Mouse (Mus musculus): Measurements from ENCODE around the gene Cenpf. TPM values are rescaled to one million over a fixed set of nuclear protein-coding genes. Genes with fewer than 3 reads are reported as not detected.
A peak's percentile ranks its signal among the peaks of the same experiment; 100 is the strongest.

Gene Cenpf
- polyA plus RNA-seq, 1 experiment from 2014 or later: 96.1 TPM

DNA sequence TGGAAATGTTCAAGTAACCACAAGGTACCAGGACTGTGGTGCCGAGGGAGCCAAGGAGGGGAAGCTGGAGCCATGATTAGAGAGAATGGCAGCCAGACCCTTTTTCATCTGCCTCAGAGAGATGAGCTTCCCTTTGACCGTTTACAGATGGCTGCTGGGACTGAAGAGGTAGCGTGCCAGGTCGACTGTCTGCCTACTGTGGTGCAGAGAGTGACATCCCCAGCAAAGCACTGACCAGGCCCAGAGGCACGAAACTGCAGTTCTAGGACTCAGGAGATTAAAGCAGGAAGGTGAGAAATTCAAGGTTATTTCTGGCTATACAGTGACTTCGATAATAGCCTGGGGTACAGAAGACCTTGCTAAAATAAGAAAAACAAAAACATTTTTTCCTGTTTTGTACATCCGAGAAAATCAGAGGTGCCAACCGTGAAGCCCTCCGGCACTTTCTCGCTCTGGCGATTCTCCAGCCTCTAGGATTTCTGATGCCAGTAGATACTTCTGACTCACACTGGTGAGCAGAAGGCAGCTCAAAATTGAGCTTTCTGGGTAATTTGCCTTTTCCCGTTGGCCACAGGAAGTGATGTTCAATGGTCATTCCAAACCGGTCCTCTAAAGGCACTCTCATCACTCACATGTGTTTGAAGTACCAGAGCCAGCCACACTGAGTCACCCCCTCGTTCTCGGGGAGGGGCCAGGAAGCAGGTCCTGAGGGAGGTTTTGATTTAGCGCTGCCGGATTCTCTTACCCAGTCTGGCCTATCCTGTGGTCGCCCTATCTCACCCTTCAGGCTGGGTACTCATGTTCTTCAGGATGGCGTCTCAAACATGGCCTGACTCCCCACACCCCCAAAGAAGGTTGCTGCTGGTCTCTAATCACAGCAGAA is 28.3 kb upstream of the Cenpf start:
- Histone ChIP-seq H3K36me3 (no peaks in the 10 kb centered on the region), H3K4me1 (peaks cover 9% of the 10 kb centered on the region; the same call in 1 of the 2 replicates), H3K27me3 (no peaks in the 10 kb centered on the region), H3K9me3 (no peaks in the 10 kb centered on the region), H3K4me2 (replicated peaks) (no peak overlapping the region), H3K9ac (no peak overlapping the region), H3K4me3 (no peak overlapping the region), H3K27ac (0 out of 2 replicates have a peak overlapping the region, but pooled peaks have one; percentile 23)
- 45% methylated on average over 19 of the region's 19 CpGs for WGBS
- ATAC-seq (ENCODE audit: insufficient number of reproducible peaks, insufficient read depth, low FRiP score, low TSS enrichment): no peak

DNA sequence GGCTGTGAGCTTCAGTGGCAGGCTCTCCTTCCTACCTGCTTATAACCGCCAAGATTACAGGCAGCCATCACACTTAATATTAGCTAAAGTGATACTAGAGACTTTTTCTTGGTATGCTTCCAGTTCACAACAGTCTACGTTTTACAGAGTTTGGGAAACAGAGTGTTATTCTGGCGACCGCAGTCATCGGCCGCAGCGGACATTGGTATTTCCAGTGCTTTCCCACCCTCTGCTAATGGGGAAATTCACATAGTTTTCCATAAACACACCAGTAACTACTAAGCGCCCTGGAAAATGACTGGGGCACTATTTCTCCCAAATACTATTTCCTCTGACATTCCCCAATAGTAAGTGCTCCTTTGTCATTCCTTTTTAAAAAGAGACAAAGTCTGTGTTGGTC is 21.1 kb upstream of the Cenpf start:
- no peaks in the 10 kb centered on the region for H3K9me3 ChIP-seq
- no peak overlapping the region for H3K9ac ChIP-seq
- peaks cover 12% of the 10 kb centered on the region for H3K4me1 ChIP-seq
- ATAC-seq (ENCODE audit: insufficient number of reproducible peaks, insufficient read depth, low FRiP score, low TSS enrichment): no peak
- no peak overlapping the region for H3K4me3 ChIP-seq
- no peak overlapping the region for H3K27ac ChIP-seq
- no peaks in the 10 kb centered on the region for H3K36me3 ChIP-seq
- H3K27me3 ChIP-seq: no peaks in the 10 kb centered on the region
- H3K4me2 ChIP-seq (replicated peaks): no peak overlapping the region
- WGBS: 71% methylated on average over 8 of the region's 8 CpGs

DNA sequence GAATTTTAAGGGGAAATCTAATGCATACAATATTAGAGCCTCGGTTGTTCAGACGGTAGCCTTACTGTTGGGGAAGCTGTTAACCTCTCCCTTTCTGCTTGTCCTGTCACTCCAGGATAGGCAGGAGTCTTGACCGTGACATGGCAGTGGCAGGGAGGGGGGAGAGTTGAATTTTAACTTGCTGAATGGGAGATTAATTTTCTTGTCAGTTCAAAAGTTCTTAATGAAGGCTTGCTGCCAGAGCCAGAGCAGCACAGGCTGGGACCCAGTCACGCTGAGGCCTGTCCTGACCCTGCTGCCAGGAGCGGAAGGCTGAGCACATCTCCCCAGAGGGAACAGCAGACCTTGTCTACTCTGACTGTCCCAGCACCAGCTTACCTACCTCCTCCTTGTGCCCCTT is 19.5 kb upstream of the Cenpf start:
- H3K4me1 ChIP-seq: peaks cover 12% of the 10 kb centered on the region
- ATAC-seq (ENCODE audit: insufficient number of reproducible peaks, insufficient read depth, low FRiP score, low TSS enrichment): 0 out of 2 replicates have a peak, but pooled peaks have one; percentile 35
- peak overlapping the region; percentile 30; the same call in 1 of the 2 replicates for H3K27ac ChIP-seq
- no peak overlapping the region for H3K9ac ChIP-seq
- H3K4me3 ChIP-seq: no peak overlapping the region
- 16% methylated on average over 5 of the region's 5 CpGs for WGBS
- no peaks in the 10 kb centered on the region for H3K9me3 ChIP-seq
- no peaks in the 10 kb centered on the region for H3K36me3 ChIP-seq
- H3K27me3 ChIP-seq: no peaks in the 10 kb centered on the region
- H3K4me2 ChIP-seq (replicated peaks): no peak overlapping the region

GRCm38 (mm10) chr1:189707014-189707413 is 19.1 kb upstream of the Cenpf start:
- H3K36me3 ChIP-seq: no peaks in the 10 kb centered on the region
- 0 out of 2 replicates have a peak overlapping the region, but pooled peaks have one; percentile 30 for H3K27ac ChIP-seq
- H3K4me3 ChIP-seq: no peak overlapping the region
- 0 out of 2 replicates have a peak, but pooled peaks have one; percentile 6 for ATAC-seq (ENCODE audit: insufficient number of reproducible peaks, insufficient read depth, low FRiP score, low TSS enrichment)
- no peak overlapping the region for H3K4me2 ChIP-seq (replicated peaks)
- peaks cover 12% of the 10 kb centered on the region for H3K4me1 ChIP-seq
- H3K9me3 ChIP-seq: no peaks in the 10 kb centered on the region
- no peak overlapping the region for H3K9ac ChIP-seq
- no peaks in the 10 kb centered on the region for H3K27me3 ChIP-seq

DNA sequence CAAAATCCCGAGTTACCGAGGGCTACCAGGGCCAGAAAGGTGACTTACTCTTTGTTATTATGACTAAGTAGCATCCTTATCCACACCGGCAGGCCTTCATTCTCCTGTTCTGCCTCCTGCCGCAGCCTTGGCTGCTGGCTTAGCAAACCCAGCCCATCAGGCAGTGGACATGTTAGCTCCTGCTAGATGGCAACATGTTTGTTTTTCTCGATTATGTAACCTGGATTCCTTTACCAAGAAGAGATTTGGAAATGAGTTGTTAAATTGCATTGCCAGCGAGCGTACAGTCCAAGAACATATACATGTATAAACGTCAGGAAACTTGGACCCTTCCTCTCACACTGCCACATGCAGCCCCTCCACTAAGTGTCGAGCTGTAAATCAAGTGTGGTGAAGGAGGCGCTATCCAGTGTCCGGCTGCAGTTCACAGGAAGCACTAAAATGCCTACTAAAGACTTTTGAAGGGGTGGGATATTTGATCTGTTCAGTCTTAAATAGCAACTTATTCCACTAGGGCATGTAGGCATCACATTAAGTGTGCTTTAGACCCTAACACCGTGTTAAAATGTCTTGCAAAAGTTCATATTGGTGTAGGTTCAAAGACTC is 18.3 kb upstream of the Cenpf start:
- ATAC-seq (ENCODE audit: insufficient number of reproducible peaks, insufficient read depth, low FRiP score, low TSS enrichment): no peak
- Histone ChIP-seq H3K4me1 (peaks cover 12% of the 10 kb centered on the region), H3K9me3 (no peaks in the 10 kb centered on the region), H3K36me3 (no peaks in the 10 kb centered on the region), H3K27me3 (no peaks in the 10 kb centered on the region), H3K4me3 (no peak overlapping the region), H3K9ac (no peak overlapping the region), H3K4me2 (replicated peaks) (no peak overlapping the region), H3K27ac (no peak overlapping the region)
- WGBS: 72% methylated on average over 12 of the region's 12 CpGs

GRCm38 (mm10) chr1:189703591-189703990 is 15.7 kb upstream of the Cenpf start:
- no peak for ATAC-seq (ENCODE audit: insufficient number of reproducible peaks, insufficient read depth, low FRiP score, low TSS enrichment)
- H3K4me3 ChIP-seq: no peak overlapping the region
- H3K27ac ChIP-seq: no peak overlapping the region
- H3K4me1 ChIP-seq: peaks cover 12% of the 10 kb centered on the region
- no peaks in the 10 kb centered on the region for H3K36me3 ChIP-seq
- H3K27me3 ChIP-seq: no peaks in the 10 kb centered on the region
- WGBS: 75% methylated on average over 7 of the region's 7 CpGs
- no peak overlapping the region for H3K9ac ChIP-seq
- H3K4me2 ChIP-seq (replicated peaks): no peak overlapping the region
- H3K9me3 ChIP-seq: no peaks in the 10 kb centered on the region

DNA sequence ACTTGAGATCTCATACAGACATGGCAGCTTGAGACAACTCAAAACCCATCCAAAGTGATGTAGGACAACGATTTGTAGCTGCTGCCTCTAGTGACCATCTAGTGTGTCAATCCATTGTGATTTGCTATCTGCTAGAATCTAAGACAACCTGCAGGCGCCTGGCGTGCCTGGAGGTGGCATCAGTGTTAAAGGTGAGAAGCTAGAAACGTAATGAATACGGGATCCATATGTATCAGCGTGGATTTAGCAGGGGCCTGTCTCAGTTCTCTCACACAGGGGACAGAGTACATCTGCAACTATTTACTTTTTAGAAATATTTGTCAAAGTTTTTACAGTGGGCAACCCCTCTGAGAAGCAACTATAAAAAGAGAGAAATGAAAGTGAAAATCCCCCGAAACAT is 15.3 kb upstream of the Cenpf start:
- WGBS: 39% methylated on average over 7 of the region's 7 CpGs
- Histone ChIP-seq H3K9me3 (no peaks in the 10 kb centered on the region), H3K9ac (no peak overlapping the region), H3K27me3 (no peaks in the 10 kb centered on the region), H3K4me3 (no peak overlapping the region), H3K36me3 (no peaks in the 10 kb centered on the region), H3K27ac (no peak overlapping the region), H3K4me1 (peaks cover 12% of the 10 kb centered on the region), H3K4me2 (replicated peaks) (no peak overlapping the region)
- no peak for ATAC-seq (ENCODE audit: insufficient number of reproducible peaks, insufficient read depth, low FRiP score, low TSS enrichment)

DNA sequence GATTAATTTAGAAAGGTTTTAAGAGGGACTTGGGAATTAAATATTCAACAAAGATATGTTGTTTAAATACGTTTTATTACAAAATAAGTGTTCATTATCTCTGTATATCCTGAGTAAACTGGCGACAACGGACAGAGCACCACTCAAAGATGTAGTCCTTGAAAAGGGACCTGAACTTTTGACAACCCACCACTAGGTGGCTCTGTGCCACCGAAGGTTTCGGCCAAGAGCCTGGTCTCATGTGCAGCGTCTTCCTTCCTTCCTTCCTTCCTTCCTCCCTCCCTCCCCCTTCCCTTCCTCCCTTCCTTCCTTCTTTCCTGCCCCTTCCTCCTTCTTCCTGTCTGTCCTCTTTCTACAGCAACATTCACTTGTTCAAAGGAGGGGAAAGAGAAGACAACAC is 13.1 kb upstream of the Cenpf start:
- ATAC-seq (ENCODE audit: insufficient number of reproducible peaks, insufficient read depth, low FRiP score, low TSS enrichment): no peak
- Histone ChIP-seq H3K4me1 (no peaks in the 10 kb centered on the region), H3K4me2 (replicated peaks) (no peak overlapping the region), H3K9ac (no peak overlapping the region), H3K27me3 (no peaks in the 10 kb centered on the region), H3K36me3 (no peaks in the 10 kb centered on the region), H3K9me3 (no peaks in the 10 kb centered on the region), H3K4me3 (no peak overlapping the region), H3K27ac (no peak overlapping the region)
- WGBS: 2% methylated on average over 6 of the region's 6 CpGs

- 75% methylated on average over 6 of the region's 6 CpGs for WGBS
- no peaks in the 10 kb centered on the region for H3K27me3 ChIP-seq
- no peaks in the 10 kb centered on the region for H3K4me1 ChIP-seq
- H3K27ac ChIP-seq: no peak overlapping the region
- H3K9ac ChIP-seq: no peak overlapping the region
- no peak overlapping the region for H3K4me2 ChIP-seq (replicated peaks)
- no peaks in the 10 kb centered on the region for H3K36me3 ChIP-seq
- ATAC-seq (ENCODE audit: insufficient number of reproducible peaks, insufficient read depth, low FRiP score, low TSS enrichment): no peak
- H3K4me3 ChIP-seq: no peak overlapping the region
- H3K9me3 ChIP-seq: no peaks in the 10 kb centered on the region
Observed at GRCm38 (mm10) chr1:189700186-189700585, 12.3 kb upstream of the Cenpf start.

DNA sequence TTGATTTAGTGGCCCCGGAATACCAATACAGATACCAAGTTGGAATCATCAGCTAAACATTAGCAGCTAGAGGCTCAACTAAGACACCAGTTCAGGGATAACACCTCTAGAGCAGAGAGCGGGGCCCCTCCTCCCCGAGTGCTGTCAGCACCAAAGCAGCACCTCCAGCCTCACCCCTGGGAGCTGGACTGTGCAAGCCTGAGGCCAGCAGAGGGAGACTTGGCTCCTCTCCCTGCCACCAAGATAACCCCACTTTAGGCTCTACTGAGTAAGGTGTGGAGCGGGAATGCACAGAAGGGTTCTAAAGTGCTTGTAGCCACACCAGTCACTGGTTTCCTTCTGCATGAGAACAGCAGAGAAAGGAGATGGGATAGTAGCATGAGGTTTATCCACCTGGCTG is 10.5 kb upstream of the Cenpf start:
- H3K4me2 ChIP-seq (replicated peaks): no peak overlapping the region
- no peaks in the 10 kb centered on the region for H3K36me3 ChIP-seq
- no peak overlapping the region for H3K4me3 ChIP-seq
- H3K9me3 ChIP-seq: no peaks in the 10 kb centered on the region
- H3K9ac ChIP-seq: no peak overlapping the region
- no peaks in the 10 kb centered on the region for H3K27me3 ChIP-seq
- 69% methylated on average over 4 of the region's 4 CpGs for WGBS
- no peak overlapping the region for H3K27ac ChIP-seq
- no peaks in the 10 kb centered on the region for H3K4me1 ChIP-seq
- ATAC-seq (ENCODE audit: insufficient number of reproducible peaks, insufficient read depth, low FRiP score, low TSS enrichment): no peak

DNA sequence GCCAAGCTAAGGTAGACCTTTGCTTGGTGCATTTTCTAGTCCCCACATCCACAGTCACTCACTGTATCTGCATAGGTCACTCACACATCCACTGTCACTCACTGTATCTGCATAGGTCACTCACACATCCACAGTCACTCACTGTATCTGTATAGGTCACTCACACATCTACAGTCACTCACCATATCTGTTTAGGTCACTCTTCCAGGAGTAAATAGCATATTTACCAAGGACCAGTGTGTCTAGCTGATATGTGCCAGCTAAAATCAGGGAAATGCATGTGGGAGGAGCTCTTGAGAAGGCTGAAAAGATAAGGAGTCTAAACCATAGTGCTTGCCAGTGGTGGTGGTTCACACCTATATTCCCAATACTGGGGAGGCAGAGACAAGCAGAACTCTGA is 7.4 kb upstream of the Cenpf start:
- no peak overlapping the region for H3K4me3 ChIP-seq
- no peak overlapping the region for H3K4me2 ChIP-seq (replicated peaks)
- H3K9me3 ChIP-seq: no peaks in the 10 kb centered on the region
- no peak for ATAC-seq (ENCODE audit: insufficient number of reproducible peaks, insufficient read depth, low FRiP score, low TSS enrichment)
- H3K9ac ChIP-seq: no peak overlapping the region
- H3K36me3 ChIP-seq: no peaks in the 10 kb centered on the region
- no peak overlapping the region for H3K27ac ChIP-seq
- H3K27me3 ChIP-seq: no peaks in the 10 kb centered on the region
- H3K4me1 ChIP-seq: no peaks in the 10 kb centered on the region

- Histone ChIP-seq H3K4me3 (no peak overlapping the region), H3K27ac (no peak overlapping the region), H3K4me1 (no peaks in the 10 kb centered on the region), H3K36me3 (no peaks in the 10 kb centered on the region), H3K27me3 (no peaks in the 10 kb centered on the region), H3K4me2 (replicated peaks) (no peak overlapping the region), H3K9me3 (no peaks in the 10 kb centered on the region), H3K9ac (no peak overlapping the region)
- 76% methylated on average over 2 of the region's 2 CpGs for whole genome bisulfite sequencing
- no peak for ATAC-seq (ENCODE audit: insufficient number of reproducible peaks, insufficient read depth, low FRiP score, low TSS enrichment)
Observed at GRCm38 (mm10) chr1:189694391-189694790, 6.5 kb upstream of the Cenpf start.
